Mouse (Mus musculus) kidney, adult 9 months (tissue): ENCODE data around the gene Hyal4.
A peak's percentile ranks its signal among the peaks of the same experiment; 100 is the strongest.

Experiments used
- DNase-seq: peaks from one replicate; pipeline ENCODE4 v3.0.0; 2022

Gene Hyal4

DNA sequence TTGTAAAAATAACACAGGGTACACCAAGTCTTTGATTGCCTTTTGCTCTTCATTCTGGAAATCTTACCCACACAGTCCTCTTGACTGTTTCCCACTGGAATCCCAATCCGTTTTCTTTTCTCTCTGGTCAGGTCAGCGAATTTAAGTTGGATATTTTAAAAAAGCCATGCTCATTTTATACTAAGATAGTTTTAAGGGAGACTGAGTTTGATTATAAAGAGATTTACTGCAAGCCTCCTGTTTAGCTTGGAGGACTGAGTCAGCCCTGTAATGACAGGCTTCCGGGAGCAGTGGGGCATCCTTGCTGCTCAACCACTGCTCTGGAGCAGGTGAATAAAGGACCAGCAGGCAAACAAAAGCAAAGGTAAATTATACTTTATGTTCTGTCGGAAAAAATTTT, at the start of gene Hyal4:
Gene Hyal4 (plus strand): TSS at position 301 of the 400 bp plus-strand sequence.
- no peak for DNase-seq

DNA sequence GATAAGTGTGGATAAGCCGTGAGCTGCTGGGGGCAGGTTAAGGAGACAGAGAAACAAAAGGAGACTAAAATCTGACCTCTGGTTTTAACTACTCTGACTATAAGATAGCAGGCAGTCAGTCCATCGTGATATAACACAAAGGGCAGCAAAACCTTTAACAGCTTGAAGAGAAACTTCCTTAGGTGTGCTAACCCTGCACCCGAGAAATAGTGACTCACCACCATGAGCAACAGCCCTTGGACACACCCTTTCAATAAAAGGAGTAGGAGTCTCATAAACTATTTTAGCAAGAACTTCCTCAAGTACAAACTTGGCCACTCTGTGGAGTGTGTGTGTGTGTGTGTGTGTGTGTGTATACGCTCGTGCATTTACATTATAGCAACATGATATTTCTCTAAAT, 41.0 kb upstream of the Hyal4 start:
- no peak for DNase-seq

DNA sequence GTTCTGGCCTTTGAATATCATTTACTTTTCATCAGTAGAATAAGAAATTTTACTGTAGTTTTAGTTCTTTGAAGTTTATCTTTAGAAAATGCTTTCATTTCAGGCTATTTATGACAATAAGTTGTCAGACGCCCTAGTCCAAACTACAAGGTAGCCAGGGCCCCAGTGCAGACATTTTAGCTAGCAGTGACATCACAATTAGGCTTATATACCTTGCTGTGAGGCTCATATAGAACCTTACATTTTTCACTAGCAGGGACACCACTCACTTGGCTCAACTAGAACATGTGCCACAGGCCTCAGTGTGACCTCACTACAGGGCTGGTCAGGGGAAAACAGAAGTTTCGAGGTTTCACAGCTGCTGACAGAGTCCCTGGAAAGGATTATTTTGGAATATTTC, 40.6 kb upstream of the Hyal4 start:
- DNase-seq = no peak

DNA sequence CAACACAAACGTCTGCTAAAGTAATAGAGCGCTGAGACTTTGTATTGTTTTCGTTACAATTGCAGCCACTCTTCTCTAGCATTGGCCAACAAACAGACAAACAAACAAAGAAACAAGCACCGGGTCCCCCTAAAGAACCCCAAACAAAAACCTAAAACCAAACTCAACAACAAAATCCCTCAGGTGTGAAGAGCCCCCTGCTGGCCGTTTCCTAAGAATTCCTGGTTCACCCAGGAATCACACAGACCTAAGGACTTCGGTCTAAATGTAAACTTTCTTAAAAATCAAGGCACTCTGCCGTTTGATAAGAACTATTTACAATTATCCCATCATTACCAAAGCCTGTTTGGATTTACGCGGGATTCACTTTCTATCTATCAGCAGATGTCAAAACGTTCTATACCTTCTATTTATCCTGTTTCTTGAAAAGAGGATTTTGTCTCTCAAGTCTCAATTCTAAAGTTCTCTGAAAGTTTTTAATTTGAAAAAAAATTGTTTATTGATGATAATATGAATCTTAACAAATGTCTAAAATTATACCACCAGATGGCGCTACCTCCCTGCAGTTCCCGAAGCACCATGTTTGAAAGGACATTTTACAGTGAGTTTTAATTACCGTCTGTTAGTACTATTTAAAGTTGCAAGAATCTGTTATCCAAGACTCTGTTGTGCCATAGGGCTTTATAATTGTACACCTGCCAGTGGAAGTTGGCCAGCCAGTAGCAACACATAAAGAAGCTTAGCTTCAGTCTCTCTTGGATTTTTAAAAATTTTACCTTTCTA, 26.6 kb upstream of the Hyal4 start:
- peak; percentile 64 for DNase-seq

DNA sequence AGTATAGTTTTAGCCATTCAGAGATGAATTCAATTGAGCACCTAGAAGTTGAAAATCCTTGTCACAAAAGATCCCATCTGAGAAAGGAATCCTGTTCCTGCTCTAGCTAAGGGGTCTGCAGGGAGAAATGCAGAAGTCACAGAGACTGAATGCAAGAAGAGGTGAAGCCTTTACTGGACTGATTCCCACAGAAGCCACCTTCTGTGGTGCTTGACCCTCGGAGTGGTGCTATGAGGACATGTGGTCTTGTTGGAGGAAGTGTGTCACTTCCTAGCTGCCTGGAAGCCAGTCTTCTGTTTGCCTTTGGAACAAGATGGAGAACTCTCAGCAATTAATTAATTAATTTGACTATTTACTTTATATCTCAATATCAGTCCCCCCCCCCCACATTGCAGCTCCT, 20.0 kb upstream of the Hyal4 start:
- no peak for DNase-seq

DNA sequence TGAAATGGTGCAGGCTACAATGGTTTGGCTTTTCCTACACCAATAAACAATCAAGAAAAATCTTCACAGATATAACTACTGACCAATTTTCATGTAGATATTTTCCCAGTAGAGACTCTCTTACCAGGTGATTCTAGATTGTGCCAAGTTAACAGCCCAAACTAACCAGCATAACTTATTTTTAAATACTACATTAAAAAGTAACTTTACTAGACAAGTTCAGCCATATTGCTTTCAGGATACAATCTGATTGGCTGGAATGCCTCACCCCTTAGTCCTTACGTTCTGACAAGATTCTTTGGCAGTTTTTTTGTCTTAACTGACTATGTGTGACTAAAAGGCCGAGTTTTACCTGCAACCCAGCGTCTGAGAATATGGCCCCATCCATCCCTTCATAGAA, 15.2 kb upstream of the Hyal4 start, which contains the start of gene Hyal6:
Gene Hyal6 (plus strand): TSS at position 301 of the 400 bp plus-strand sequence.
- DNase-seq = no peak

DNA sequence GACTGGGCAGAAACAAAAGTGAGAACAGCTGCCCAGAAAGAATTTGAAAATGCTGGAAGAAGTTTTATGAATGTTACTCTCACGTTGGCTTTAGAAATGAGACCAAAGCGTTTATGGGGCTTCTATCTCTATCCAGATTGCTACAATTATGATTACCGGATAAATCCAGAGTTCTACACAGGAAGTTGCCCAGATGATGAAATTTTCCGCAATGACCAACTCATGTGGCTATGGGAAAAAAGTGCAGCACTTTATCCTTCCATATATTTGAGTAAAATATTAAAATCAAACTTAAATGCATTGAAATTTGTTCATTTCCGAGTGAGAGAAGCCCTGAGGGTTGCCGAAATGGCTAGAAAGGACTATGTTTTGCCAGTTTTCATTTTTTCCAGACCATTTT, 13.6 kb upstream of the Hyal4 start:
- DNase-seq = no peak

DNA sequence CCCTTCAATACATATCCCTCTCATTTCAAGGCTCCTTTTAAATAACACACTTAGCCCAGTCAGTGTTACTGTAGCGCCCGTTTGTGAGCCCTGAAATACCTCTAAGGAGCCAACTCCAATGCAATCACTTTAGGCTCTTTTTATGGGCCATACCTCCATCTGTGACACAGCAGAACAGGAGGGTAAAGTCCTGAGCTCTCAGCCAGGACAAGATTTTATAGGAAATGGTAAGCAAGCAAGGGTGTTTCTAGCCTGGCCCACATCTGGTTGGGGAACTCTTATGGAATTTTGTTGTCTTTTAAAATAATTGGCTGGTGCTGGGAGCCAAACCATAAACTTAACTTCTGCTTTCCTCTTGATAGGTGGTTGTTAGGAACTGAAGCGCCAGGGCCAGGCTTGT, 11.2 kb downstream of the Hyal4 start:
- DNase-seq = no peak

DNA sequence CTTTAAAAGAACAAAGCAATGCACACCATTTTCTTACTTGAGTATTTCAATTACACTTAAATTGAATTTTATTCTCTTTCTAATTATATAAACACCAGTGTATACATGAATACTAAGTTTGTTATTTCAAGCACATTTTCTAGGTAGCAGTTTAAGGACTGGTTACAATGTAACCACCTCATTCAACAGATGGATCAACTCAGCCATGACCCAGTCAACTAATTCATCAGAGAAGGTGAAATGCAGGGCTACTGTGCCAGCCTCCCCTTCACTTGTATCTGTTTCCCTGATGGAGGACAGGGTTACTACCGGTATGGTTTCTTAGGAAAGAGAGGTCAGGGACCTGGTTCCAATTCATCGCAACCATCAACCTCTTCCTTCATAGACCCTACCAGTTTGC, 18.1 kb downstream of the Hyal4 start:
- no peak for DNase-seq

DNA sequence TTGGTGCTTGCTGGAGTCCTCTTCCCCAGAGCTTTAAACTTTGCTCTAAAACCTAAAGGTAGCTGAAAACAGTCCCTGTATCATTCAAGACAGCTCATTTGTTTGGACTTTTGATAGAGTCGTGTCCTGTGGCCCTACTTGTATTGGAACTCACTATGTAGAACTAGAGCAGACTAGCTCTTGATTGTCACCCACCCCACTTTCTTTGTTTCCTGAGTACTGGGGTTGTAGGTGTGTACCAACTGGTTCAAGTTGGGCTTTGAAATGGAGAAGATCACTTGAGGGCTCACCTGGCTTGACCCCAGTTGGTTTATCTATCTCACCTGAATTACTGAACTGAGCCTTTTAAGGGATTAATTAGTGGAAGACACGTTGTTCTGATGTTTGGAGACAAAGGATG, 31.1 kb downstream of the Hyal4 start:
- DNase-seq = no peak

DNA sequence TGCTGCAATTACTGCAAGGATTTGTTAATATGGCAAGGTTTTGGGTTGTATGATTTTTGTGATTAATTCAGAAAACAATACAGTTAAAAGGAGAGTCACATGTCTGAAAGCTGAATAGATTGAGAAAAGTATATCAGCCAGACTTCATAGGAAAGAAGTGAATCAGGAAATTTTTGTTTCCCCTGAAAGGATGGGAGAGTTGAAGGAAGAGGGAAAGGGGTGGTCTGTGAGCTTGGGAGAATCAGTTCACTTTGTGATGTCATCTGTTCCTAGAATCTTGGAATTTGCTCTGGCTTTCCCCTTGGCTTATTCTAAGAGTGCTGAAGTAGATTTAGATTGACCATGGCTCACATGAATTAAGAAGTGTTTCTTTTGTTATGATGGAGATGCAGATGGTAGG, 42.8 kb downstream of the Hyal4 start, which contains the start of gene Spam1:
Gene Spam1 (plus strand): TSS at position 301 of the 400 bp plus-strand sequence.
- DNase-seq = no peak
